Mouse (Mus musculus) CH12.LX (cell line): ENCODE measurements around the gene Adgrg5. TPM values are rescaled to one million over a fixed set of nuclear protein-coding genes. Genes with fewer than 3 reads are reported as not detected.
A peak's percentile ranks its signal among the peaks of the same experiment; 100 is the strongest.

Experiments used
- DNase-seq: peaks from one replicate; pipeline ENCODE4 v3.0.0-alpha.2; 2013; ENCODE audit errors: extremely low read depth
- H3K27ac ChIP-seq: 2 replicates; pipeline ENCODE4 v1.5.1; 2012; ENCODE audit warnings: low read depth, mild to moderate bottlenecking, control low read depth, moderate library complexity; ENCODE audit not compliant: insufficient read depth
- H3K27me3 ChIP-seq: replicated peaks from 2 replicates; pipeline ENCODE3; 2012; ENCODE audit warnings: inconsistent platforms
- H3K36me3 ChIP-seq, 2 experiments: replicated peaks in 1 of 2; 2 replicates each; pipeline versions ENCODE3 to v1.6.1; 2012; ENCODE audit warnings: inconsistent platforms in 1 of 2, low read length in 1 of 2, mild to moderate bottlenecking in 1 of 2, mixed read lengths in 1 of 2, moderate library complexity in 1 of 2; ENCODE audit not compliant: control insufficient read depth in 1 of 2, insufficient read depth in 1 of 2
- H3K4me1 ChIP-seq, 2 experiments: 2 replicates each; pipeline ENCODE4 v1.6.1; 2012; ENCODE audit warnings: inconsistent platforms in 1 of 2, moderate library complexity in 1 of 2; ENCODE audit not compliant: insufficient read depth in 2 of 2, control insufficient read depth in 1 of 2
- H3K4me2 ChIP-seq: 2 replicates; pipeline ENCODE4 v1.6.1; 2012; ENCODE audit warnings: low read depth, mild to moderate bottlenecking, control low read depth; ENCODE audit not compliant: poor library complexity, insufficient read depth, severe bottlenecking
- H3K4me3 ChIP-seq, 3 experiments: fragments of 150-350 bp in 1 of 3; sonication (generic) in 1 of 3; replicated peaks in 1 of 3; 2 replicates each; pipeline versions ENCODE3 to v1.5.1; 2011 to 2012; ENCODE audit warnings: low read depth in 2 of 3, low read length in 2 of 3, mild to moderate bottlenecking in 2 of 3, moderate library complexity in 2 of 3, control low read depth in 1 of 3, improper control_type of control experiment in 1 of 3, inconsistent platforms in 1 of 3, mixed read lengths in 1 of 3; ENCODE audit not compliant: poor library complexity in 1 of 3
- H3K79me2 ChIP-seq: replicated peaks from 2 replicates; pipeline ENCODE4 v1.6.1; 2012; ENCODE audit warnings: mild to moderate bottlenecking, moderate library complexity; ENCODE audit not compliant: control insufficient read depth, poor library complexity, insufficient read depth, severe bottlenecking; ENCODE audit errors: extremely low read depth
- H3K9ac ChIP-seq: 2 replicates; pipeline ENCODE4 v1.6.1; 2012; ENCODE audit warnings: low read depth, mild to moderate bottlenecking, control low read depth, moderate library complexity; ENCODE audit not compliant: insufficient read depth
- H3K9me3 ChIP-seq: replicated peaks from 2 replicates; pipeline ENCODE3; 2012; ENCODE audit warnings: low read length, inconsistent platforms, mixed read lengths
- BHLHE40 ChIP-seq: IDR thresholded peaks from 2 replicates; pipeline ENCODE4 v1.6.1; 2011; ENCODE audit warnings: mild to moderate bottlenecking, low read depth, low read length, improper control_type of control experiment
- CTCF ChIP-seq, 2 experiments: IDR thresholded peaks in 1 of 2; conservative IDR thresholded peaks in 1 of 2; 2 replicates each; pipeline ENCODE4 v1.5.1; 2011 to 2012; ENCODE audit warnings: low read depth in 2 of 2, low read length in 2 of 2, improper control_type of control experiment in 1 of 2, inconsistent platforms in 1 of 2, mild to moderate bottlenecking in 1 of 2, moderate library complexity in 1 of 2
- ETS1 ChIP-seq: conservative IDR thresholded peaks from 2 replicates; pipeline ENCODE4 v1.6.1; 2012; ENCODE audit warnings: low read depth, mild to moderate bottlenecking, inconsistent platforms, low read length, improper control_type of control experiment, moderate library complexity
- GABPA ChIP-seq: IDR thresholded peaks from 2 replicates; pipeline ENCODE4 v1.6.1; 2012; ENCODE audit warnings: low read depth, low read length, improper control_type of control experiment, inconsistent platforms; ENCODE audit not compliant: insufficient replicate concordance
- HCFC1 ChIP-seq: IDR thresholded peaks from 2 replicates; pipeline ENCODE4 v1.6.1; 2012; ENCODE audit warnings: low read depth, mild to moderate bottlenecking, inconsistent platforms, low read length, improper control_type of control experiment
- IRF4 ChIP-seq: IDR thresholded peaks from 2 replicates; pipeline ENCODE4 v1.6.1; 2014; ENCODE audit warnings: low read depth, mild to moderate bottlenecking, inconsistent platforms, low read length, improper control_type of control experiment
- JUN ChIP-seq: IDR thresholded peaks from 2 replicates; pipeline ENCODE4 v1.6.1; 2011; ENCODE audit warnings: low read depth, mild to moderate bottlenecking, low read length, improper control_type of control experiment, moderate library complexity; ENCODE audit not compliant: insufficient read depth
- MAFK ChIP-seq: IDR thresholded peaks from 2 replicates; pipeline ENCODE4 v1.6.1; 2011; ENCODE audit warnings: low read length, improper control_type of control experiment; ENCODE audit not compliant: insufficient replicate concordance
- MAX ChIP-seq: IDR thresholded peaks from 2 replicates; pipeline ENCODE4 v1.6.1; 2011; ENCODE audit warnings: low read length, improper control_type of control experiment
- MEF2A ChIP-seq: IDR thresholded peaks from 2 replicates; pipeline ENCODE4 v1.6.1; 2014; ENCODE audit warnings: low read depth, mild to moderate bottlenecking, inconsistent platforms, low read length, improper control_type of control experiment, borderline replicate concordance
- NELFE ChIP-seq: IDR thresholded peaks from 2 replicates; pipeline ENCODE4 v1.6.1; 2011; ENCODE audit warnings: low read depth, low read length, improper control_type of control experiment
- NRF1 ChIP-seq: IDR thresholded peaks from 2 replicates; pipeline ENCODE4 v1.6.1; 2014; ENCODE audit warnings: low read depth, mild to moderate bottlenecking, inconsistent platforms, low read length, improper control_type of control experiment, moderate library complexity
- POLR2A ChIP-seq: IDR thresholded peaks from 2 replicates; pipeline ENCODE4 v1.6.1; 2011; ENCODE audit warnings: low read depth, mild to moderate bottlenecking, improper control_type of control experiment, low read length
- POLR2AphosphoS2 ChIP-seq: IDR thresholded peaks from 2 replicates; pipeline ENCODE4 v1.6.1; 2011; ENCODE audit warnings: low read depth, low read length, improper control_type of control experiment
- RAD21 ChIP-seq: IDR thresholded peaks from 2 replicates; pipeline ENCODE4 v1.6.1; 2011; ENCODE audit warnings: low read depth, mild to moderate bottlenecking, low read length, improper control_type of control experiment, moderate library complexity
- RCOR1 ChIP-seq: conservative IDR thresholded peaks from 2 replicates; pipeline ENCODE4 v1.6.1; 2012; ENCODE audit warnings: low read depth, mild to moderate bottlenecking, inconsistent platforms, low read length, improper control_type of control experiment
- SMC3 ChIP-seq: IDR thresholded peaks from 2 replicates; pipeline ENCODE4 v1.6.1; 2011; ENCODE audit warnings: low read depth, low read length, improper control_type of control experiment
- UBTF ChIP-seq: IDR thresholded peaks from 2 replicates; pipeline ENCODE4 v1.6.1; 2012; ENCODE audit warnings: low read depth, mild to moderate bottlenecking, inconsistent platforms, low read length, improper control_type of control experiment, moderate library complexity
- USF1 ChIP-seq: IDR thresholded peaks from 2 replicates; pipeline ENCODE4 v1.6.1; 2014; ENCODE audit warnings: low read depth, mild to moderate bottlenecking, inconsistent platforms, low read length, improper control_type of control experiment
- ZC3H11A ChIP-seq: IDR thresholded peaks from 2 replicates; pipeline ENCODE4 v1.6.1; 2012; ENCODE audit warnings: low read depth, mild to moderate bottlenecking, inconsistent platforms, low read length, improper control_type of control experiment
- ZKSCAN1 ChIP-seq: IDR thresholded peaks from 2 replicates; pipeline ENCODE4 v1.6.1; 2012; ENCODE audit warnings: low read depth, inconsistent platforms, low read length, improper control_type of control experiment, borderline replicate concordance
- dilution Hi-C: fragments of 300-500 bp; cut with MboI; formaldehyde crosslinking; loops from 2 replicates; pipeline ENCODE4 v1.14.3; 2020; ENCODE audit warnings: low sequenced_read_pairs; ENCODE audit not compliant: extremely low pct_unique_long_range_greater_than_20kb, extremely low pct_ligation_motif_present
- in situ Hi-C: fragments of 300-500 bp; cut with MboI; formaldehyde crosslinking; loops from 3 replicates; pipeline ENCODE4 v1.14.3; 2019; ENCODE audit warnings: low sequenced_read_pairs, low pct_ligation_motif_present, low pct_unique_long_range_greater_than_20kb, mixed read lengths
- polyA plus RNA-seq: library from polyadenylated mRNA; unstranded; fragments of >175 nt; gene quantifications from 2 replicates; pipeline ENCODE4 v1.2.1, GENCODE M21; 2012; ENCODE audit warnings: low read depth; ENCODE audit not compliant: insufficient read length
- total RNA-seq, 2 experiments: library from RNA; depleted of rRNA; stranded (reverse); fragments of 300-350 nt in 1 of 2; fragments of >200 nt in 1 of 2; gene quantifications; 2 replicates each; pipeline ENCODE4 v1.2.3; 2012 to 2014

Adgrg5 gene
- total and polyA plus RNA-seq, 3 experiments, result 0.81 to 10.0 (median 6.9) TPM

DNA sequence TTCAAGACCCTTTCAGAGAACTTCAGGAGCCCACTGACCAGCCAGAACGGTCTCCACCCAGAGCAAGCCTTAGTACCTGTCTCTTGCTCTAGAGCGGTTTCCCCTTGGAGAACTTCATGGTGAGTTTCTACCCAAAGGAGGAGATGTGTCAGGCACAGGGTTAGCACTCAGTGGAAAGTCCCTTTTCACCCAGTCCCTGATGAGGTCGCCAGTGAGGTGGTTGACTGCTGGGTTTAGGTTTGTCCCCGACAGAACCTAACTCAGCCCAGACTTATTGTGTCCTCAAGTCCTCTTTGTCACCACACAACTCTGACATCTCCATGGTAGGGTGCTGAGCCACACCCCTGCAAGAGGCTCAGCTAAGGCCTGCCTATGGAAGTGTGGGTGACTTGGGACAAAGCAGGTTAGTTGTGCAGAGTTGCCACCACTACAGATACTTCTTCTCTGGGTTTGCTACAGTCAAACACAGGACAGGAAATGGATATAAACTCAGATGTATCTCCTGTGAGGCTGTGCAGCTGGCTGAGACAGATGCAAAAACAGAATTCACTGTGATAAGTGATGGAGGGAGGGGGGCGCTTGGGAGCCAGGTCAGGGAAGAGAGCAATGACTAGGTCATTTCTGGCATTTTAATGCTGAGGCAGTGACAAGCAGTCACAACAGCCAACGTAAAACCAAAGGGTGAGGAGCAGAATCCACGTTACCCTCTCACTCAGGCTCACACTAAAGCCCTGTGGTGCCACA lies 30.3 kb downstream of the Adgrg5 start:
- peak; percentile 64 for DNase-seq
- Histone ChIP-seq H3K4me3 (peak overlapping the region in 1 of 3 experiments; percentile 31), H3K27ac (peak overlapping the region; percentile 72), H3K4me1 (peaks cover 17 to 44% of the 10 kb centered on the region in 2 experiments), H3K79me2 (no peaks in the 10 kb centered on the region), H3K9me3 (peaks cover 3% of the 10 kb centered on the region), H3K9ac (no peak overlapping the region), H3K36me3 (no peaks in the 10 kb centered on the region), H3K4me2 (peak overlapping the region; percentile 73), H3K27me3 (peaks cover 4% of the 10 kb centered on the region)
- TF ChIP-seq ZKSCAN1, result no peak
- TF ChIP-seq NRF1, result no peak
- no peak for TF ChIP-seq SMC3
- TF ChIP-seq MAX, result no peak; the same call in 1 of the 2 replicates
- dilution Hi-C loops, result no loop called here
- in situ Hi-C loops, result no loop called here

DNA sequence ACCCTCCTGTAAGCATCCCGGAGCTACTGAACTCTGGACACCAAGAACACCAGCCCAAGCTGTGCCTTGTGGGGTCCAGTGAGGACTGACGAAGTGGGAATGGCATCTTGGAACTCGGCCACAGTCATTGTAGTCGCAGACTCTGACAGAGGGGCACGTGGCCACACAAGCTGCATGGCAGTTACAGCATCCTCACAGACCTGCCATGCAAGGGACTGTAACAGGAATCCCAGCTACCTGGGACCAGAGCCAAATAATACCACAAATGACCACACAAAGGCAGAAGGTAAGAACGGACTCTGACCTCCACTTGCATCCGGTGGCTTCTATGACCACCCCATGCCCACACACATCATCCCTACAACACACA lies 30.9 kb downstream of the Adgrg5 start:
- H3K4me1 ChIP-seq, result peaks cover 17 to 44% of the 10 kb centered on the region in 2 experiments
- H3K9ac ChIP-seq, result no peak overlapping the region
- peak overlapping the region; percentile 73 for H3K4me2 ChIP-seq
- TF ChIP-seq IRF4 (no peak), USF1 (peak; percentile 50), MAX (peak; percentile 44; the same call in 1 of the 2 replicates), BHLHE40 (peak; percentile 42; the same call in 1 of the 2 replicates)
- in situ Hi-C loops (no loop called here), dilution Hi-C loops (no loop called here)
- H3K79me2 ChIP-seq, result no peaks in the 10 kb centered on the region
- H3K27ac ChIP-seq, result peak overlapping the region; percentile 72
- peak; percentile 31 for DNase-seq
- H3K4me3 ChIP-seq, result peak overlapping the region in 1 of 3 experiments; percentile 31
- H3K27me3 ChIP-seq, result peaks cover 4% of the 10 kb centered on the region
- no peaks in the 10 kb centered on the region for H3K9me3 ChIP-seq
- H3K36me3 ChIP-seq, result no peaks in the 10 kb centered on the region

DNA sequence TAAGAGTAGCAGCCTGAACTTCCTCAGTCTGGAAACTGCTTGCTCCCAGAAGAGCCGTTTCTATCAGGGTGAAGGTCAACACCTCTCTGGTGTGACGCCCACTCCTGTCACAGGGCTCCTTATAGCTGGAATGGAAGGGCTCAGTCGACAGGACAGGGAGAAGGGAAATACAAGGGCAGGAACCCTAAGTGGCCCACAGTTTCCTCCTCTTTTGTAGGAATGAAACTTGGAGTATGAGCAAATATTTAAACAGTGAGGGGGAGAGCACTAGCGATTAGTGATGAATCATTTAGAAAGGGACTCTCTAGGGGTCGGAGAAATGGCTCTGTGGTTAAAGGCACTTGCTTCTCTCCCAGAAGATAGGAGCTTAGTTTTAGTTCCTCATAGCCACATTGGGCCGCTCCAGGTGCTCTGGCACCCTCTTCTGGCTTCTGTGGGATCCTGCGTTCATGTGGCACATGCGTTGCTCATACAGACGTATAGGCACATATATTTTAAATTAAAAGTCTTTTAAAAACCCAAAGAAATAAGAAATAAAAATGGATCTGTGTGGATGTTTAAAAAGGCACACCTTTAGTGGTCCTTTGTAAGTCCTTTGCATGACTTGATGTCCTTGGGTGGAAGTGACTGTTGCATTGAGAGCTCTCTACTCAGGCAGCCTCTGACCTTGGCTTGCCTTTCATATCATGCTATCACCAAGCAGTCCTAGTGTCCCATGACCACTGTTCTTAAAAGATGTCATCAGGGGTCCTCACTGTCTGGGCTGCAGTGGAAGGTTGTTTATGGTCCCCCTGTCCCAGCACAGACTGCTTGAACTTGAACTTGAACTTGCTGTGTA lies 31.6 kb downstream of the Adgrg5 start:
- Histone ChIP-seq H3K27ac (peak overlapping the region; percentile 69), H3K9me3 (no peaks in the 10 kb centered on the region), H3K79me2 (no peaks in the 10 kb centered on the region), H3K4me3 (peak overlapping the region in 2 of 3 experiments; percentile 12 to 27), H3K36me3 (no peaks in the 10 kb centered on the region), H3K4me1 (peaks cover 17 to 44% of the 10 kb centered on the region in 2 experiments), H3K4me2 (peak overlapping the region; percentile 73), H3K27me3 (peaks cover 9% of the 10 kb centered on the region), H3K9ac (peak overlapping the region; percentile 22; the same call in 1 of the 2 replicates)
- in situ Hi-C loops, result no loop called here
- DNase-seq, result peak; percentile 92
- dilution Hi-C loops, result no loop called here
- TF ChIP-seq JUN, result peak; percentile 88
- TF ChIP-seq NELFE, result peak; percentile 40; the same call in 1 of the 2 replicates
- TF ChIP-seq CTCF (conservative IDR thresholded peaks at IDR 0.05 in 1 of 2, IDR thresholded peaks at IDR 0.05 in 1 of 2; ENCODE audit: low read depth in 2 of 2, low read length in 2 of 2), result peak; percentile 38 to 89
- peak; percentile 57; the same call in 1 of the 2 replicates for TF ChIP-seq MAFK
- peak; percentile 50; the same call in 1 of the 2 replicates for TF ChIP-seq MEF2A
- TF ChIP-seq GABPA, result no peak
- no peak for TF ChIP-seq POLR2A
- TF ChIP-seq BHLHE40, result peak; percentile 78; the same call in 1 of the 2 replicates
- TF ChIP-seq HCFC1, result peak; percentile 58; the same call in 1 of the 2 replicates
- 0 out of 2 replicates have a peak, but pooled peaks have one; percentile 16 for TF ChIP-seq NRF1
- TF ChIP-seq ETS1, result peak; percentile 79
- TF ChIP-seq RCOR1, result peak; percentile 90
- TF ChIP-seq UBTF, result no peak
- no peak; the same call in 1 of the 2 replicates for TF ChIP-seq ZC3H11A
- no peak for TF ChIP-seq POLR2AphosphoS2
- peak; percentile 82 for TF ChIP-seq RAD21
